10 mouse cellular contexts compared by ENCODE assay signal in the genomic region with DNA sequence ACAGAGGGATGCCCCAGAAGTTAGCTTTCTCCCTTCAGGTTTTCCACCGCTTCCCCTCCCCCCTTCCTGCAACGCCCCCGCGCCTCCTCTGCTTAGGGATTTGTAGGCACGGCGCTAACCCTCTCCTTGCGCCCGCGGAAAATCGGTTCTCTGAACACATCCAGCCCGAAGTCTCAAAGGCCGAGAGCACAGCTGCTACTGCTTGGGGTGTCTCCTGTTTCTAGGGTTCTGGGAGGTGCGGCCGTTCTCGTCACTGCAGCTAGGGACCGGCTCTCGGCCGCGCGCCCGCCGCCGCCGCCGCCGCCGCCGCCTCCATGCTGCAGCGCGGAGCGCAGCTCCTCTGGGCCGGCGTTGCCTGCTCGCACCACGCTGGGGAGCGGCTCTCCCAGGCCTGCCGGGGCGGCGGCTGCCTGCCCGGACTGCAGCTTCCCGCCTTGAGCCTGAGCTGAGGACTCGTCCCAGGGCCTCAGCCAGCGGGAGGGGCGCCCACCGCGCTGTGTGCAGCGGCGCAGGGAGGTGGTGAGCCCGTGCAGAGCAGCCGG. TPM values are rescaled to one million over a fixed set of nuclear protein-coding genes. Genes with fewer than 3 reads are reported as not detected.
A peak's percentile ranks its signal among the peaks of the same experiment; 100 is the strongest.
DNase-seq lines count a peak whose midpoint lies in the region; ATAC-seq and TF ChIP-seq lines count a peak whose summit lies in the region.
"Had no signal": no experiment of that assay in that cellular context is flagged by ENCODE, and none has a peak within 500 bp of the region (broad histone marks: within the 10 kb centered on the region; RNA-seq: fewer than 3 reads in every experiment).

Gene Lrfn5, plus strand, starts transcription at position 322 of the 542 bp plus-strand sequence.

- peak within 1 kb of the TSS; percentile 63 for H3K4me2 ChIP-seq in forebrain, postnatal 0 days (ENCODE audit: low read depth)
- H3K4me2 ChIP-seq in intestine, embryonic 16.5 days (ENCODE audit: low read depth, low read length) = peak within 1 kb of the TSS; percentile 89
- peak within 1 kb of the TSS; percentile 82 for H3K4me2 ChIP-seq in limb, embryonic 13.5 days (replicated peaks)
- H3K4me2 ChIP-seq in neural tube, embryonic 14.5 days (ENCODE audit: low read depth, low read length) = peak within 1 kb of the TSS; percentile 79

- WGBS in forebrain, postnatal 0 days = 2% methylated on average over 42 of the region's 50 CpGs
- WGBS in intestine, embryonic 16.5 days = under 1% methylated on average over 40 of the region's 50 CpGs
- under 1% methylated on average over 49 of the region's 50 CpGs for WGBS in limb, embryonic 13.5 days
- WGBS in neural tube, embryonic 14.5 days = under 1% methylated on average over 32 of the region's 50 CpGs

- no peak for TF ChIP-seq CTCF in gastrocnemius, adult 2 months (IDR thresholded peaks at IDR 0.05)
- TF ChIP-seq CTCF in brain, embryonic 14.5 days (IDR thresholded peaks at IDR 0.05; ENCODE audit: borderline replicate concordance, extremely low read depth, insufficient read depth, insufficient read length) = 0 out of 2 replicates have a peak, but pooled peaks have one; percentile 1
- TF ChIP-seq CTCF in forebrain, postnatal 0 days (IDR thresholded peaks at IDR 0.05; ENCODE audit: low read depth) = no peak; the same call in 1 of the 2 replicates

- ATAC-seq in forebrain, postnatal 0 days = peak; percentile 85
- ATAC-seq in intestine, embryonic 16.5 days = peak; percentile 95
- ATAC-seq in limb, embryonic 13.5 days (ENCODE audit: low FRiP score, low read depth) = peak; percentile 85
- ATAC-seq in neural tube, embryonic 14.5 days (ENCODE audit: low read depth) = peak; percentile 90
- no peak for ATAC-seq in erythroid progenitor cell, adult 5-6 weeks (replicated peaks; ENCODE audit: low FRiP score, poor library complexity, severe bottlenecking)

- peak within 1 kb of the TSS; percentile 87 for H3K9ac ChIP-seq in forebrain, postnatal 0 days
- peak within 1 kb of the TSS; percentile 63 for H3K9ac ChIP-seq in intestine, embryonic 16.5 days (ENCODE audit: low read depth, low read length)
- H3K9ac ChIP-seq in limb, embryonic 13.5 days = peak within 1 kb of the TSS; percentile 70
- H3K9ac ChIP-seq in neural tube, embryonic 14.5 days (replicated peaks; ENCODE audit: low read depth, low read length) = peak within 1 kb of the TSS; percentile 80

- no peaks in the 10 kb centered on the region for H3K27me3 ChIP-seq in forebrain, postnatal 0 days (ENCODE audit: insufficient read depth, low read length)
- peaks cover 34% of the 10 kb centered on the region for H3K27me3 ChIP-seq in intestine, embryonic 16.5 days (replicated peaks; ENCODE audit: control insufficient read depth, insufficient read depth, low read length)
- peaks cover 49% of the 10 kb centered on the region for H3K27me3 ChIP-seq in limb, embryonic 13.5 days
- H3K27me3 ChIP-seq in neural tube, embryonic 14.5 days (ENCODE audit: control insufficient read depth, insufficient read depth, low read length) = peaks cover 9% of the 10 kb centered on the region; the same call in 1 of the 2 replicates

- intact Hi-C loops in gastrocnemius, adult 2 months (cut with DNase I) = no loop called here

- H3K4me3 ChIP-seq in gastrocnemius, adult 2 months = peak within 1 kb of the TSS; percentile 65
- peak within 1 kb of the TSS; percentile 75 for H3K4me3 ChIP-seq in forebrain, postnatal 0 days (ENCODE audit: low read depth, low read length)
- peak within 1 kb of the TSS; percentile 61 for H3K4me3 ChIP-seq in intestine, embryonic 16.5 days (ENCODE audit: low read length)
- H3K4me3 ChIP-seq in limb, embryonic 13.5 days = peak within 1 kb of the TSS; percentile 62
- peak within 1 kb of the TSS; percentile 67 for H3K4me3 ChIP-seq in neural tube, embryonic 14.5 days (ENCODE audit: low read depth, low read length)

- peak; percentile 33; the same call in 1 of the 2 replicates for TF ChIP-seq POLR2A in brain, embryonic 14.5 days (IDR thresholded peaks at IDR 0.05; ENCODE audit: borderline replicate concordance, extremely low read depth, insufficient read depth, insufficient read length, poor library complexity, severe bottlenecking)

- no peaks in the 10 kb centered on the region for H3K36me3 ChIP-seq in forebrain, postnatal 0 days (ENCODE audit: insufficient read depth)
- H3K36me3 ChIP-seq in intestine, embryonic 16.5 days (ENCODE audit: control insufficient read depth, insufficient read depth, low read length) = no peaks in the 10 kb centered on the region
- no peaks in the 10 kb centered on the region for H3K36me3 ChIP-seq in limb, embryonic 13.5 days
- no peaks in the 10 kb centered on the region for H3K36me3 ChIP-seq in neural tube, embryonic 14.5 days (ENCODE audit: control insufficient read depth, insufficient read depth, low read length)

- no peaks in the 10 kb centered on the region for H3K4me1 ChIP-seq in forebrain, postnatal 0 days (ENCODE audit: insufficient read depth)
- 0 out of 2 replicates have a peak, but pooled peaks cover 3% of the 10 kb centered on the region for H3K4me1 ChIP-seq in intestine, embryonic 16.5 days (ENCODE audit: control insufficient read depth, insufficient read depth, low read length)
- H3K4me1 ChIP-seq in limb, embryonic 13.5 days = peaks cover 26% of the 10 kb centered on the region
- H3K4me1 ChIP-seq in neural tube, embryonic 14.5 days (ENCODE audit: control insufficient read depth, insufficient read depth, low read length) = peaks cover 6% of the 10 kb centered on the region; the same call in 1 of the 2 replicates

- no peaks in the 10 kb centered on the region for H3K9me3 ChIP-seq in forebrain, postnatal 0 days (ENCODE audit: low read length)
- no peaks in the 10 kb centered on the region for H3K9me3 ChIP-seq in intestine, embryonic 16.5 days (ENCODE audit: control insufficient read depth, low read length)
- no peaks in the 10 kb centered on the region for H3K9me3 ChIP-seq in limb, embryonic 13.5 days
- H3K9me3 ChIP-seq in neural tube, embryonic 14.5 days (ENCODE audit: control insufficient read depth, low read length) = no peaks in the 10 kb centered on the region

- peak; percentile 34 for DNase-seq in gastrocnemius, adult 2 months
- no peak for DNase-seq in gastrocnemius, adult 18-20 months (ENCODE audit: low spot score)
- DNase-seq in brain, embryonic 14.5 days (ENCODE audit: low read depth) = peak; percentile 90
- DNase-seq in forebrain, postnatal 0 days = peak; percentile 87

- no peak within 1 kb of the TSS for H3K27ac ChIP-seq in gastrocnemius, adult 2 months
- H3K27ac ChIP-seq in forebrain, postnatal 0 days (ENCODE audit: low read depth, low read length) = peak within 1 kb of the TSS; percentile 92
- H3K27ac ChIP-seq in intestine, embryonic 16.5 days (ENCODE audit: low read length) = no peak within 1 kb of the TSS
- H3K27ac ChIP-seq in limb, embryonic 13.5 days = no peak within 1 kb of the TSS
- peak within 1 kb of the TSS; percentile 87 for H3K27ac ChIP-seq in neural tube, embryonic 14.5 days (ENCODE audit: low read depth, low read length)

RNA-seq across cellular contexts. Expression of gene Lrfn5, which starts in this region (rescaled TPM):
- not detected for total RNA-seq in gastrocnemius, adult 2 months (2021)
- under 1 TPM; 0.11 to 0.14 TPM for total RNA-seq in gastrocnemius, adult 18-20 months (2021)
- 28.9 and 38.1 TPM in 2 replicates for polyA plus RNA-seq in brain, embryonic 14.5 days (2012; rRNA removed)
- total RNA-seq in forebrain, postnatal 0 days (2014; rRNA removed) = 98.9 and 109 TPM in 2 replicates
- polyA plus RNA-seq in forebrain, postnatal 0 days (2015; fragmentation: Nextera tagmentation; extraction: Ambion mirVana) = 46.8 and 69.9 TPM in 2 replicates
- 1.3 and 1.4 TPM in 2 replicates for polyA plus RNA-seq in intestine, embryonic 16.5 days (2015; fragmentation: Nextera tagmentation; extraction: Ambion mirVana)
- 3.7 and 3.8 TPM in 2 replicates for polyA plus RNA-seq in limb, embryonic 13.5 days (2015; fragmentation: Nextera tagmentation; extraction: Ambion mirVana)
- polyA plus RNA-seq in neural tube, embryonic 14.5 days (2014; fragmentation: Nextera tagmentation; extraction: Ambion mirVana) = 86.1 and 87.3 TPM in 2 replicates
- not detected in 2 replicates for total RNA-seq in erythroid progenitor cell, adult 5-6 weeks (2015; ENCODE audit: low replicate concordance)
- total RNA-seq in erythroid progenitor cell, adult 5-6 weeks (2017; ENCODE audit: low replicate concordance) = not detected in 2 replicates
- total RNA-seq: hematopoietic stem cell, adult 5-6 weeks had no signal
- polyA plus RNA-seq: C2C12 had no signal

Comparison
In these comparisons a context has a peak if more than half of its experiments do, and no peak if none do; other contexts are left out.
1. RNA of gene Lrfn5 (total RNA-seq): 98.9 to 109 TPM in forebrain, postnatal 0 days; 0.11 to 0.14 TPM in gastrocnemius, adult 18-20 months, not detected in gastrocnemius, adult 2 months and not detected in erythroid progenitor cell, adult 5-6 weeks; every median in the first group is over 10 times any median in the second.
2. Peak in DNase-seq and H3K4me3 ChIP-seq in gastrocnemius, adult 2 months; RNA of the gene not detected or under 1 TPM.
3. H3K27ac ChIP-seq: peak in forebrain, postnatal 0 days (single experiment) and neural tube, embryonic 14.5 days (single experiment); none in gastrocnemius, adult 2 months (single experiment), intestine, embryonic 16.5 days (single experiment) and limb, embryonic 13.5 days (single experiment).
4. Peak in every context shown above with its lines, with median percentiles within 50 percentile points of each other: H3K4me3 ChIP-seq, H3K4me2 ChIP-seq and H3K9ac ChIP-seq.